Mouse (Mus musculus): Measurements from ENCODE around the gene Olfr325. TPM values are rescaled to one million over a fixed set of nuclear protein-coding genes. Genes with fewer than 3 reads are reported as not detected.

Gene Olfr325
- polyA plus RNA-seq, 1 experiment from 2014 or later: not detected

DNA sequence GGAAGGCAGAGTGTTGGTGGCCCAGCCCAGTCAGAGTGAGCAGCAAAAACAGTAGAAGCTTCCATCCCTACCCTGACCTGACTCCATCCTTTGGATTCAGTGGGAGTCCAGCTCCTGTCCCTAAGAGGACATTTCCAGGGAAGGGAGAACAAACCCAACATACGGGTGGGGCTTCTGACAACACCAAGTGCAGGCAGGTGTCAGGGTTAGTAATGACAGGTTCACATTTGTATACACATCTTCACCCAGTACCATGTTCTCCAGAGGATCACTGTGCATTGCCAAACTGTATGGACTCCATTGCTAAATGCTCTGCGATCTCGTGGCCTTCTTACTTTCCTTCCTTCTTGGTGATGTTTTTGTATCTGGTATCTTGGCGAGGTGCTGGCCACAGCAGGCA lies 38.4 kb downstream of the Olfr325 start, which contains the start of gene 2210407C18Rik:
TSS of gene 2210407C18Rik (minus strand) at position 101 of the 400 bp plus-strand sequence.
- Histone ChIP-seq H3K36me3 (ENCODE audit: control insufficient read depth, insufficient read depth, low read length) (no peaks in the 10 kb centered on the region), H3K27ac (ENCODE audit: low read depth, low read length) (no peak within 1 kb of the TSS), H3K9me3 (ENCODE audit: control insufficient read depth, low read length) (no peaks in the 10 kb centered on the region), H3K27me3 (ENCODE audit: control insufficient read depth, insufficient read depth, low read length) (no peaks in the 10 kb centered on the region), H3K4me2 (no peak within 1 kb of the TSS), H3K9ac (ENCODE audit: low read length) (no peak within 1 kb of the TSS), H3K4me1 (ENCODE audit: control insufficient read depth, insufficient read depth, low read length) (no peaks in the 10 kb centered on the region), H3K4me3 (ENCODE audit: low read depth, low read length) (no peak within 1 kb of the TSS)
- no peak for DNase-seq (ENCODE audit: low spot score, missing footprints)
- 92% methylated on average over 4 of the region's 4 CpGs for WGBS
- no peak for ATAC-seq (ENCODE audit: low FRiP score)

DNA sequence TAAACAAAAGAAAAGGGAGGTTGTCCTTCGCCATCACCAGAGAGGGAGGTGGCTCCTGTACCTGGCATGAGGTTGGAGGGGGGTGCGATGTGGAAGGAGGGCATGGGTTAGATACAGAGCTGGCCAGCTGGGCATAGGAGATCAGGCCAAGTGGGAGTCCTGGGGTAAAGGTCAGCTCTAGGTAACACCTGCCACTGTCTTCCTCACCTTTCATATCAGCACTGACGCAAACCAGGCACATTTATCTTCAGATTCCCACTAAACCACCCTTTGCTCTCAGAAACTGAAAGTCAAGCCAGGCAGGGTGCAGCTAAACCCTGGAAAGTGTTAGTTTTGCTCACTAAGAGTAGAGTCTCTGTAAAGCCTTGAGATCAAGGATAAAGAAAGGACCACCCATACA lies 40.8 kb downstream of the Olfr325 start:
- no peaks in the 10 kb centered on the region for H3K4me1 ChIP-seq (ENCODE audit: control insufficient read depth, insufficient read depth, low read length)
- no peak for ATAC-seq (ENCODE audit: low FRiP score)
- H3K4me3 ChIP-seq (ENCODE audit: low read depth, low read length): no peak overlapping the region
- no peak for DNase-seq (ENCODE audit: low spot score, missing footprints)
- H3K36me3 ChIP-seq (ENCODE audit: control insufficient read depth, insufficient read depth, low read length): no peaks in the 10 kb centered on the region
- H3K27me3 ChIP-seq (ENCODE audit: control insufficient read depth, insufficient read depth, low read length): no peaks in the 10 kb centered on the region
- no peaks in the 10 kb centered on the region for H3K9me3 ChIP-seq (ENCODE audit: control insufficient read depth, low read length)
- H3K9ac ChIP-seq (ENCODE audit: low read length): no peak overlapping the region
- H3K27ac ChIP-seq (ENCODE audit: low read depth, low read length): no peak overlapping the region
- WGBS: 73% methylated on average over 3 of the region's 3 CpGs
- no peak overlapping the region for H3K4me2 ChIP-seq

DNA sequence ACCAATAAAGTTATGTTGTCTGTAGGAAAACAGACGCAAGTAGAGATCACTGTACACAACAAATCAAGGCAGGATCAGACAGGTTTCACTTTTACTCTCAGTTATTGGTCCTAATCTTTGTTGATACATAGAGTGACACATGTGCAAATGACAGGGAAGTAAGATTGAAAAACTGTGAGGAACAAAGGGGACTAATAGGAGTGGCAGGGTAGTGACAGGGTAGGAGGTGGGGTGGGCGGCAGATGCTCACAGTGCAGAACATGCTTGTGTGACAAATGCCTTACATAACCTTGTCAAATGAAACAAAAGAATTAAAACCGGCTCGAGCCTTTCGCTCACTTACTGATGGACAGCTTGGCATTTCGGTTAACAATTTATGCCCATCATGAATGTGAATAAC lies 41.3 kb downstream of the Olfr325 start:
- Histone ChIP-seq H3K4me3 (ENCODE audit: low read depth, low read length) (no peak overlapping the region), H3K9ac (ENCODE audit: low read length) (no peak overlapping the region), H3K36me3 (ENCODE audit: control insufficient read depth, insufficient read depth, low read length) (no peaks in the 10 kb centered on the region), H3K9me3 (ENCODE audit: control insufficient read depth, low read length) (no peaks in the 10 kb centered on the region), H3K27me3 (ENCODE audit: control insufficient read depth, insufficient read depth, low read length) (no peaks in the 10 kb centered on the region), H3K4me1 (ENCODE audit: control insufficient read depth, insufficient read depth, low read length) (no peaks in the 10 kb centered on the region), H3K4me2 (no peak overlapping the region), H3K27ac (ENCODE audit: low read depth, low read length) (no peak overlapping the region)
- WGBS: 75% methylated on average over 6 of the region's 6 CpGs
- no peak for ATAC-seq (ENCODE audit: low FRiP score)
- peak; percentile 47 for DNase-seq (ENCODE audit: low spot score, missing footprints)

DNA sequence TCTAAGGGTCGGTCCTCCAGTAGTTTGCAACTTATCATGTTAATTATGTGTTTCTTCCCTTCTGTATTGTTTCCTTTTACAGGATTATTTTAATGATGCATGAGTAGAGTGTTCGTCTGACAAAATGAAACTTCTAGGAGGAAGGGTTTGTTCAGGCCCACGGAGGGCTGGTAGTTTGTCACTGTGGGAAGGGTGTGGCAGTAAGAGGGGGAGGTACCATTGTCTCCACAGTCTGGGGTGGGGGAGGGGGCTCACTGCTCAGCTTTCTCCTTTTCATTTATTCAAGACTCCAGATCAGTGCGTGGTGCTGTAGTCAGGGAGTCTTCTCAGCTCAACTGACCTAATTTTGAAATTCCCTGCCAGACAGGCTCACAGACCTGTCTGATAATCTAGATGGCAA lies 48.6 kb downstream of the Olfr325 start:
- 54% methylated on average over 4 of the region's 4 CpGs for WGBS
- H3K4me2 ChIP-seq: no peak overlapping the region
- no peak for DNase-seq (ENCODE audit: low spot score, missing footprints)
- no peak overlapping the region for H3K9ac ChIP-seq (ENCODE audit: low read length)
- no peaks in the 10 kb centered on the region for H3K9me3 ChIP-seq (ENCODE audit: control insufficient read depth, low read length)
- no peaks in the 10 kb centered on the region for H3K4me1 ChIP-seq (ENCODE audit: control insufficient read depth, insufficient read depth, low read length)
- no peak for ATAC-seq (ENCODE audit: low FRiP score)
- H3K36me3 ChIP-seq (ENCODE audit: control insufficient read depth, insufficient read depth, low read length): no peaks in the 10 kb centered on the region
- H3K27ac ChIP-seq (ENCODE audit: low read depth, low read length): no peak overlapping the region
- H3K4me3 ChIP-seq (ENCODE audit: low read depth, low read length): no peak overlapping the region
- no peaks in the 10 kb centered on the region for H3K27me3 ChIP-seq (ENCODE audit: control insufficient read depth, insufficient read depth, low read length)

DNA sequence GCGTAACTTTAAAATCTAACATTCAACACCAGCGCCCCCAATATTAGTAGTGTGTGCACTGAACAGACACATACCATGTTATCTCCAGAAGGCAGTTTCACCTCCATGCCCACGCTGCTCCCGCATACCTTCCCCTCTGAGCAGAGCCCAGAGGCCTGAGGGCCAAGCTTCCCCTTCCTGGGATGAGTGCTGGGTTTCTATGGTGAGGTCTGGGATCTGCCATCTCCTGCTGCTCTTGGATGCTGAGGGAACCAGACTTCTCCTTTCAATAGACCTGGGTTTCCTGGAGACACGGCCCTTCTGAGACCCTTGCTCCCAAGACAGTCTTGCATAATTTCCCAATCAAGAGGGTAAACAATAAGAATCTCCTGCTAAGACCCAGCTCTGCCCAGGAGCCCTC lies 52.9 kb downstream of the Olfr325 start, which contains the start of gene Olfr323:
TSS of gene Olfr323 (minus strand) at position 101 of the 400 bp plus-strand sequence.
- Histone ChIP-seq H3K36me3 (ENCODE audit: control insufficient read depth, insufficient read depth, low read length) (no peaks in the 10 kb centered on the region), H3K4me3 (ENCODE audit: low read depth, low read length) (no peak within 1 kb of the TSS), H3K27ac (ENCODE audit: low read depth, low read length) (no peak within 1 kb of the TSS), H3K4me1 (ENCODE audit: control insufficient read depth, insufficient read depth, low read length) (no peaks in the 10 kb centered on the region; the same call in 1 of the 2 replicates), H3K9me3 (ENCODE audit: control insufficient read depth, low read length) (no peaks in the 10 kb centered on the region), H3K4me2 (no peak within 1 kb of the TSS), H3K9ac (ENCODE audit: low read length) (no peak within 1 kb of the TSS), H3K27me3 (ENCODE audit: control insufficient read depth, insufficient read depth, low read length) (no peaks in the 10 kb centered on the region)
- ATAC-seq (ENCODE audit: low FRiP score) (no peak), DNase-seq (ENCODE audit: low spot score, missing footprints) (no peak)
- 80% methylated on average over 5 of the region's 5 CpGs for WGBS

Other genes with a start within 250 kb of the Olfr325 start
- gene Zfp672, start 247.4 kb upstream of the Olfr325 start, polyA plus RNA-seq (2014; fragmentation: Nextera tagmentation; extraction: Ambion mirVana): 22.8 and 22.9 TPM in 2 replicates
- 26.8 and 34.2 TPM in 2 replicates for gene Sh3bp5l, start 247.0 kb upstream of the Olfr325 start, polyA plus RNA-seq (2014; fragmentation: Nextera tagmentation; extraction: Ambion mirVana)
- not detected in 2 replicates for gene Lypd8, start 198.7 kb upstream of the Olfr325 start, polyA plus RNA-seq (2014; fragmentation: Nextera tagmentation; extraction: Ambion mirVana)
- not detected in 2 replicates for gene 1810065E05Rik, start 156.6 kb upstream of the Olfr325 start, polyA plus RNA-seq (2014; fragmentation: Nextera tagmentation; extraction: Ambion mirVana)
- not detected in 2 replicates for gene Gm12253, start 145.2 kb upstream of the Olfr325 start, polyA plus RNA-seq (2014; fragmentation: Nextera tagmentation; extraction: Ambion mirVana)
- gene Lypd9, start 124.8 kb upstream of the Olfr325 start, polyA plus RNA-seq (2014; fragmentation: Nextera tagmentation; extraction: Ambion mirVana): not detected in 2 replicates
- gene Olfr30, start 115.5 kb upstream of the Olfr325 start, polyA plus RNA-seq (2014; fragmentation: Nextera tagmentation; extraction: Ambion mirVana): not detected in 2 replicates
- gene Olfr332, start 85.2 kb upstream of the Olfr325 start, polyA plus RNA-seq (2014; fragmentation: Nextera tagmentation; extraction: Ambion mirVana): not detected in 2 replicates
- gene Olfr331, start 75.2 kb upstream of the Olfr325 start, polyA plus RNA-seq (2014; fragmentation: Nextera tagmentation; extraction: Ambion mirVana): not detected in 2 replicates
- gene Olfr330, start 42.9 kb upstream of the Olfr325 start, polyA plus RNA-seq (2014; fragmentation: Nextera tagmentation; extraction: Ambion mirVana): not detected in 2 replicates
- gene Olfr329-ps, start 31.3 kb upstream of the Olfr325 start, polyA plus RNA-seq (2014; fragmentation: Nextera tagmentation; extraction: Ambion mirVana): not detected in 2 replicates
- gene Olfr328, start 22.1 kb upstream of the Olfr325 start, polyA plus RNA-seq (2014; fragmentation: Nextera tagmentation; extraction: Ambion mirVana): 0.04 TPM in 1 of 2 replicates, not detected in the other
- not detected in 2 replicates for gene Olfr224, start 7.2 kb upstream of the Olfr325 start, polyA plus RNA-seq (2014; fragmentation: Nextera tagmentation; extraction: Ambion mirVana)
- not detected in 2 replicates for gene Olfr324, start 17.4 kb downstream of the Olfr325 start, polyA plus RNA-seq (2014; fragmentation: Nextera tagmentation; extraction: Ambion mirVana)
- not detected in 2 replicates for gene 2210407C18Rik, start 38.3 kb downstream of the Olfr325 start, polyA plus RNA-seq (2014; fragmentation: Nextera tagmentation; extraction: Ambion mirVana)
- gene Olfr323, start 52.8 kb downstream of the Olfr325 start, polyA plus RNA-seq (2014; fragmentation: Nextera tagmentation; extraction: Ambion mirVana): not detected in 2 replicates
- gene Trim58, start 62.7 kb downstream of the Olfr325 start, polyA plus RNA-seq (2014; fragmentation: Nextera tagmentation; extraction: Ambion mirVana): 0.10 and 0.63 TPM in 2 replicates
- gene Olfr322, start 81.1 kb downstream of the Olfr325 start, polyA plus RNA-seq (2014; fragmentation: Nextera tagmentation; extraction: Ambion mirVana): 0.07 TPM in 1 of 2 replicates, not detected in the other
- gene Olfr320, start 103.4 kb downstream of the Olfr325 start, polyA plus RNA-seq (2014; fragmentation: Nextera tagmentation; extraction: Ambion mirVana): not detected in 2 replicates
- not detected in 2 replicates for gene Olfr319, start 121.4 kb downstream of the Olfr325 start, polyA plus RNA-seq (2014; fragmentation: Nextera tagmentation; extraction: Ambion mirVana)
- not detected in 2 replicates for gene Olfr318, start 146.3 kb downstream of the Olfr325 start, polyA plus RNA-seq (2014; fragmentation: Nextera tagmentation; extraction: Ambion mirVana)
- gene Olfr317, start 161.5 kb downstream of the Olfr325 start, polyA plus RNA-seq (2014; fragmentation: Nextera tagmentation; extraction: Ambion mirVana): 0.04 and 0.15 TPM in 2 replicates
- not detected in 2 replicates for gene Olfr316, start 175.0 kb downstream of the Olfr325 start, polyA plus RNA-seq (2014; fragmentation: Nextera tagmentation; extraction: Ambion mirVana)
- gene Olfr315, start 195.5 kb downstream of the Olfr325 start, polyA plus RNA-seq (2014; fragmentation: Nextera tagmentation; extraction: Ambion mirVana): not detected in 2 replicates
- not detected in 2 replicates for gene Olfr314, start 205.2 kb downstream of the Olfr325 start, polyA plus RNA-seq (2014; fragmentation: Nextera tagmentation; extraction: Ambion mirVana)
- 3.6 and 5.4 TPM in 2 replicates for gene Fam183b, start 224.2 kb downstream of the Olfr325 start, polyA plus RNA-seq (2014; fragmentation: Nextera tagmentation; extraction: Ambion mirVana)
- not detected in 2 replicates for gene Olfr313, start 237.3 kb downstream of the Olfr325 start, polyA plus RNA-seq (2014; fragmentation: Nextera tagmentation; extraction: Ambion mirVana)